Mouse (Mus musculus) limb, embryonic 12.5 days (tissue): ENCODE data around the gene Adamtsl5. TPM values are rescaled to one million over a fixed set of nuclear protein-coding genes. Genes with fewer than 3 reads are reported as not detected.

Experiments
- ATAC-seq: fragments of 200-750 bp; cut with Nextera tagmentation; 2 replicates; pipeline ENCODE4 v1.8.0; 2017; ENCODE audit warnings: low read depth, moderate TSS enrichment; ENCODE audit not compliant: insufficient number of reproducible peaks, insufficient read depth, low FRiP score, low TSS enrichment
- H3K27ac ChIP-seq: fragments of 300-500 bp; sonication (generic); 2 replicates; pipeline ENCODE4 v1.5.1; 2016; ENCODE audit warnings: mild to moderate bottlenecking, moderate library complexity
- H3K27me3 ChIP-seq: fragments of 300-500 bp; sonication (generic); 2 replicates; pipeline ENCODE4 v1.6.1; 2016; ENCODE audit warnings: mild to moderate bottlenecking, moderate library complexity
- H3K36me3 ChIP-seq: fragments of 300-500 bp; sonication (generic); 2 replicates; pipeline ENCODE4 v1.6.1; 2016; ENCODE audit warnings: mild to moderate bottlenecking, moderate library complexity
- H3K4me1 ChIP-seq: fragments of 300-500 bp; sonication (generic); replicated peaks from 2 replicates; pipeline ENCODE4 v1.6.1; 2016
- H3K4me2 ChIP-seq: fragments of 300-500 bp; sonication (generic); 2 replicates; pipeline ENCODE4 v1.6.1; 2016; ENCODE audit warnings: mild to moderate bottlenecking, moderate library complexity
- H3K4me3 ChIP-seq: fragments of 300-500 bp; sonication (generic); replicated peaks from 2 replicates; pipeline ENCODE4 v1.5.1; 2016; ENCODE audit warnings: mild to moderate bottlenecking
- H3K9ac ChIP-seq: fragments of 300-500 bp; sonication (generic); replicated peaks from 2 replicates; pipeline ENCODE4 v1.6.1; 2016; ENCODE audit warnings: mild to moderate bottlenecking, moderate library complexity
- H3K9me3 ChIP-seq: fragments of 300-500 bp; sonication (generic); 2 replicates; pipeline ENCODE4 v1.6.1; 2016; ENCODE audit warnings: mild to moderate bottlenecking, moderate library complexity
- WGBS: fragments of 180-500 bp; shearing (Covaris S2); methylation state at CpG from one replicate; pipeline ENCODE4 v1.1.7; 2016; 5-methylcytosine and 5-hydroxymethylcytosine counted together
- polyA plus RNA-seq: library from polyadenylated mRNA; unstranded; fragments of >200 nt; fragmentation: Nextera tagmentation; extraction: Ambion mirVana; gene quantifications from 2 replicates; pipeline ENCODE4 v1.2.1, GENCODE M21; 2016

The Adamtsl5 gene
- 0.70 and 0.88 TPM in 2 replicates for polyA plus RNA-seq

- Histone ChIP-seq H3K4me3 (peak within 1 kb of the TSS; percentile 34), H3K36me3 (no peaks in the 10 kb centered on the region), H3K4me1 (peaks cover 28% of the 10 kb centered on the region), H3K4me2 (peak within 1 kb of the TSS; percentile 51), H3K27me3 (peaks cover 100% of the 10 kb centered on the region), H3K9ac (peak within 1 kb of the TSS; percentile 23; the same call in 1 of the 2 replicates), H3K9me3 (no peaks in the 10 kb centered on the region), H3K27ac (no peak within 1 kb of the TSS)
- under 1% methylated on average over 42 of the region's 42 CpGs for WGBS
- no peak for ATAC-seq
These were observed at the start of gene Adamtsl5 for GRCm38 (mm10) chr10:80348244-80348781. TSS of gene Adamtsl5 (minus strand) at chr10:80348412.

- 65% methylated on average over 8 of the region's 8 CpGs for WGBS
- no peak for ATAC-seq
- Histone ChIP-seq H3K36me3 (peaks cover 68% of the 10 kb centered on the region), H3K27me3 (no peaks in the 10 kb centered on the region), H3K4me2 (peak overlapping the region; percentile 88), H3K9me3 (no peaks in the 10 kb centered on the region), H3K27ac (peak overlapping the region; percentile 80), H3K9ac (peak overlapping the region; percentile 95), H3K4me3 (peak overlapping the region; percentile 74), H3K4me1 (peaks cover 33% of the 10 kb centered on the region)
These were observed 49.4 kb upstream of the Adamtsl5 start for GRCm38 (mm10) chr10:80397524-80398173.

DNA sequence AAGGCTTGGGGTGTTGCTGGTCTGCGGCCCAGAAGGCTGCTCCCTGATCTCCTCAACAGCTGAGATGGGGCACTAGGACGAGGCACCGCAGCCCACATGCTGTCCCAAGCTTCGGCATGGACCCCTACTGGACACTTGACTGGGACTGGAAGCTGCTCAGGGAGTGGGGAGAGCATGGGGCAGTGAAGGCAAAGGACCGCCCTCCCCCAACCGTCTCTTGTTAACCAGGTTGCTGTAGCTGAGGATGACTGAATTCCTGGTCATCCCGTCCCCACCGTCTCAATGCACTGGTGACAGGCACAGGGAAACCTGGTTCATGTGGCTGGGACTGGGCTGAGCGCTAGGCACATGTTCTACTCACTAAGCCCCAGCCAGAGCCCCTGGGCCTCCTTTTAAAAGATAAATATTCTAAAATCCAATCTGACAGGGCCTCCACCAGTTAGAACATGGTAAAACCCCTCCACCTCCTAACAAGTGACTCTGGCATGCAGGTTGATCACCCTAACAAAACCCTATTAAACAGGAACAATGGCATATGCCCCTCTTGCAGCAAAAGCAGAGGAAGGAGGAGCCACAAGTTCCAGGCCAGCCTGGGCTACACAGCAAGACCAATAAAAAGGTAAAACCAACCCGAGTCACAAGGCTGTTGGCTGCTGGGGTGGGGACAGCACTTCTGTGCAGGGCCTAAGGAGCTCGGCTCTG is 48.8 kb upstream of the Adamtsl5 start:
- ATAC-seq, result no peak
- WGBS, result 88% methylated on average over 11 of the region's 11 CpGs
- peaks cover 68% of the 10 kb centered on the region for H3K36me3 ChIP-seq
- H3K4me1 ChIP-seq, result peaks cover 33% of the 10 kb centered on the region
- peak overlapping the region; percentile 88 for H3K4me2 ChIP-seq
- peak overlapping the region; percentile 74 for H3K4me3 ChIP-seq
- H3K27me3 ChIP-seq, result no peaks in the 10 kb centered on the region
- H3K27ac ChIP-seq, result peak overlapping the region; percentile 36; the same call in 1 of the 2 replicates
- no peaks in the 10 kb centered on the region for H3K9me3 ChIP-seq
- H3K9ac ChIP-seq, result peak overlapping the region; percentile 95; the same call in 1 of the 2 replicates

DNA sequence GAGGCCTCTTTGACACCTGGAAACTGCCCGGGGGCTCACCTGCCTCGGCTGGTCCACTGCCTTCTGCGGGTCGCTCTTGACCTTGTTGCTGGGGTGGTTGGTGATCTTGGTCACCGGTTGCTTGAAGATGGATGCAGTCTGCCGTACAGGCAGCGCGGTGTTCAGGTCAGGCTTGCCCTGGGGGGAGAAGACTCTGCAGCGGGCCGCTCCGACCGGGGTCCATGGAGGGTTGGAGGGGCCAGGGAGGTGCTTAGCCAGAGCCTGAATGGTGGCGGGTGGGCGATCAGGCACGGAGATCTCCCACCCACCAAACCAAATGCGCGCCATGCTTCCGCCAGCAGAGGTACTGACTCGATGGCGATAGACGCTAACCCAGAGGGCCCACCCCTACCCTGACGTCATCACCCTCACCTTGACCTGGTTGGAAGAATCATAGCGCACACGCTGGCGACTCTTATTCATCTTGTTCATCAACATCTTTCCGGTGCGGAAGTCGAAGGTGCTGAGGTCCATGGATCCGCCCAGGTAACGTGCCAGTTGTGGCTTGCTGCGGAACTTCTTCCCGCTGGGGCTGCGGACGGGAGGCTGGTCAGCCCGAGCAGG is 46.9 kb upstream of the Adamtsl5 start:
- no peak overlapping the region for H3K9ac ChIP-seq

DNA sequence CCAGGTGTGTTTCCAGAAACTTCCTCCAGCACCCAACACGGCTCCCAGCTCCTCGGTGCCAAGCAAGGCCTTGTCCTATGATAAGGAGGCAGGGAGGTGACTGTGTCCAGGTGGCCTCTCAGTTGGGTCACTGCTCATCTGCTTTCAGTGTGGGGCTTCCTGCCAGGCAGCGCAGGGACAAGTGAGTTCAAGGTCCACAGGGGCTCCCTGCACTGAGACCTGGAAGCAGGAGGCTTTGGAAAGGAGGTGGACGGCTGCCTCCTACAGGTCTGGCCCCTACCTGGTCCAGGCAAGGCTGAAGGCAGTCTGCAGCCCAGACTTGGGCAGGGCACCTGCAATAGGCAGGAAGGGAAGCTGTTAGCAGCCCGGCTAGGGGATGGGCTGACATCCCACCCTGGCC is 44.5 kb upstream of the Adamtsl5 start:
- H3K4me2 ChIP-seq, result no peak overlapping the region
- 93% methylated on average over 5 of the region's 5 CpGs for WGBS
- H3K9ac ChIP-seq, result no peak overlapping the region
- peaks cover 26% of the 10 kb centered on the region for H3K4me1 ChIP-seq
- peaks cover 81% of the 10 kb centered on the region for H3K36me3 ChIP-seq
- H3K27ac ChIP-seq, result no peak overlapping the region
- H3K27me3 ChIP-seq, result no peaks in the 10 kb centered on the region
- H3K9me3 ChIP-seq, result no peaks in the 10 kb centered on the region
- no peak for ATAC-seq
- no peak overlapping the region for H3K4me3 ChIP-seq

More for the DNA sequence above, 46.9 kb upstream of the Adamtsl5 start:
- Histone ChIP-seq H3K4me3 (no peak overlapping the region; the same call in 1 of the 2 replicates), H3K9me3 (no peaks in the 10 kb centered on the region), H3K4me1 (peaks cover 21% of the 10 kb centered on the region), H3K27me3 (no peaks in the 10 kb centered on the region), H3K4me2 (no peak overlapping the region), H3K27ac (no peak overlapping the region), H3K36me3 (peaks cover 76% of the 10 kb centered on the region)
- ATAC-seq, result no peak
- WGBS, result 94% methylated on average over 35 of the region's 35 CpGs

- 89% methylated on average over 9 of the region's 9 CpGs for WGBS
- no peak overlapping the region for H3K9ac ChIP-seq
- no peaks in the 10 kb centered on the region for H3K9me3 ChIP-seq
- H3K27me3 ChIP-seq, result no peaks in the 10 kb centered on the region
- peaks cover 12% of the 10 kb centered on the region for H3K4me1 ChIP-seq
- no peak overlapping the region for H3K4me2 ChIP-seq
- H3K27ac ChIP-seq, result no peak overlapping the region
- peaks cover 61% of the 10 kb centered on the region for H3K36me3 ChIP-seq
- ATAC-seq, result no peak
- no peak overlapping the region; the same call in 1 of the 2 replicates for H3K4me3 ChIP-seq
These were observed 42.5 kb upstream of the Adamtsl5 start for GRCm38 (mm10) chr10:80390697-80391096.

DNA sequence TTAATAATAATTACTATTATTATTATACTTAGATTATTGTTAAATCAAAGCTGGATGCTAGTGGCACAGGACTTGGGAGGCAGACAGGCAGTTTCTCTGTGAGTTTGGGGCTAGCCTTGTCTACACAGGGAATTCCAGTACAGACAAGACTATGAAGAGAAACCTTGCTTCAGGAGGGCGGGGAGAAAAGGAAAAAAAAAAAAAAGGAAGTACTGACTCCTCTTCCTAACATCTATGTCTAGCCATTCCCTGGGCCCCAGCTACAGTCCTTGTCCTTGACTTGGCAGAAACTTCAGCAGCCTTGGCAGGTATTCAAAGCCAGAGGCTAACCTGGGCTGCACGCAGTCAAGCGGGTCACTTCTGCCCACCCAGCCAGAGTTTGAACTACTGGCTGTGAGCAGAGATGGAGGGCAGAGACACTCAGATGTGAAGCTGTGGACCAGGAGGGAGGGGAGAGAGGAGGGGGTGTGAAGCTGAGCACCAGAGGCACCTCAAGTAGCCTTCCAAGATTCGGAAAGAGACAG is 41.0 kb upstream of the Adamtsl5 start:
- Histone ChIP-seq H3K4me3 (no peak overlapping the region), H3K27me3 (no peaks in the 10 kb centered on the region), H3K9ac (no peak overlapping the region), H3K27ac (no peak overlapping the region), H3K4me2 (no peak overlapping the region), H3K4me1 (peaks cover 24% of the 10 kb centered on the region), H3K36me3 (peaks cover 59% of the 10 kb centered on the region), H3K9me3 (no peaks in the 10 kb centered on the region)
- 65% methylated on average over 4 of the region's 4 CpGs for WGBS
- no peak for ATAC-seq

- H3K4me1 ChIP-seq, result peaks cover 29% of the 10 kb centered on the region
- H3K27ac ChIP-seq, result peak overlapping the region; percentile 84
- no peaks in the 10 kb centered on the region for H3K27me3 ChIP-seq
- WGBS, result 14% methylated on average over 2 of the region's 2 CpGs
- H3K9me3 ChIP-seq, result no peaks in the 10 kb centered on the region
- no peak for ATAC-seq
- H3K36me3 ChIP-seq, result peaks cover 59% of the 10 kb centered on the region
- H3K4me2 ChIP-seq, result peak overlapping the region; percentile 88
- 0 out of 2 replicates have a peak overlapping the region, but pooled peaks have one; percentile 97 for H3K9ac ChIP-seq
- peak overlapping the region; percentile 97; the same call in 1 of the 2 replicates for H3K4me3 ChIP-seq
These were observed 40.5 kb upstream of the Adamtsl5 start for GRCm38 (mm10) chr10:80388731-80389130.

DNA sequence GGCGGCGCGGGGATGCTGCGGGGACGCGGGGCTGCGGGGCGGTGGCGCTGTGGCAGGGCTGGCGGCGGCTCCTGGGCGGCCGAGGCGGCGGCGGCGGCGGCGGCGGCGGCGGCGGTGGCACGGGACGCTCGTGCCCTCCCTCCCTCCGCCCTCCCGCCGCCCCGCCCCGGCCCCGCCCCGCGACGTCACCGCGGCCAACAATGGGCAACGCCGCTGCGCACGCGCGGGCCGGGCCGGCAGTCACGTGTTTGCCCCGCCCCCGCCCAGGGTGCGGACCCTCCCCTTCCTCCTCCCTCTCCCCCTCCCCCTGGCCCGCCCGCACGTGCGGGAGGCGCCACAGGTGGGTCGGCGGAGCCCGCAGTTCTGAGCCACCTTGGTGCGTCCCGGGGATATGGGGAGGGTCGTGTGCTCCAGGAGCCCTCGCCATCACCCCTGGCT is 39.3 kb upstream of the Adamtsl5 start, which contains the start of gene Mex3d:
TSS of gene Mex3d (minus strand) at position 138 of the 438 bp plus-strand sequence.
- H3K4me2 ChIP-seq, result peak within 1 kb of the TSS; percentile 94
- no peaks in the 10 kb centered on the region for H3K27me3 ChIP-seq
- H3K4me1 ChIP-seq, result peaks cover 38% of the 10 kb centered on the region
- peak within 1 kb of the TSS; percentile 90 for H3K27ac ChIP-seq
- H3K9me3 ChIP-seq, result no peaks in the 10 kb centered on the region
- peaks cover 59% of the 10 kb centered on the region for H3K36me3 ChIP-seq
- H3K9ac ChIP-seq, result peak within 1 kb of the TSS; percentile 97
- 0% methylated on average over 27 of the region's 61 CpGs for WGBS
- peak within 1 kb of the TSS; percentile 97 for H3K4me3 ChIP-seq
- ATAC-seq, result peak; percentile 7; the same call in 1 of the 2 replicates

- no peaks in the 10 kb centered on the region for H3K27me3 ChIP-seq
- peaks cover 38% of the 10 kb centered on the region for H3K4me1 ChIP-seq
- under 1% methylated on average over 70 of the region's 94 CpGs for WGBS
- H3K4me3 ChIP-seq, result peak overlapping the region; percentile 97
- H3K9ac ChIP-seq, result peak overlapping the region; percentile 97
- H3K9me3 ChIP-seq, result no peaks in the 10 kb centered on the region
- no peak for ATAC-seq
- peak overlapping the region; percentile 94 for H3K4me2 ChIP-seq
- peaks cover 59% of the 10 kb centered on the region for H3K36me3 ChIP-seq
- peak overlapping the region; percentile 90 for H3K27ac ChIP-seq
These were observed 38.7 kb upstream of the Adamtsl5 start for GRCm38 (mm10) chr10:80386735-80387471.
